Mouse (Mus musculus) megakaryocyte, adult 5-6 weeks (primary cell): ENCODE measurements around the gene Cd72. TPM values are rescaled to one million over a fixed set of nuclear protein-coding genes. Genes with fewer than 3 reads are reported as not detected.
"Not testable (repeated sequence)": the region's sequence is repeated elsewhere in the genome, so short reads cannot be mapped to it uniquely, and the experiment has no call there.

Source experiments
- ATAC-seq: 2 replicates; pipeline ENCODE4 v1.8.0; 2016; ENCODE audit warnings: mild to moderate bottlenecking, inconsistent platforms; ENCODE audit not compliant: poor library complexity, severe bottlenecking
- total RNA-seq, 2 experiments: library from RNA; stranded (forward) in 1 of 2; stranded (reverse) in 1 of 2; fragments of 153-499, 151-499 nt in 1 of 2; fragments of 221-1000, 200-1000 nt in 1 of 2; gene quantifications; 2 replicates each; pipeline versions ENCODE4 v1.2.3 to v1.2.4; 2015 to 2017

Gene Cd72
- total RNA-seq (2015) (0.57 and 2.5 TPM in 2 replicates), total RNA-seq (2017) (3.0 and 3.5 TPM in 2 replicates)

- ATAC-seq: peak; percentile 82
Measured at GRCm38 (mm10) chr4:43454041-43454836, at the start of gene Cd72. Cd72 (minus strand) TSS chr4:43454628.

GRCm38 (mm10) chr4:43503506-43503905 is 49.1 kb upstream of the Cd72 start:
- no peak for ATAC-seq

GRCm38 (mm10) chr4:43503041-43503440 is 48.6 kb upstream of the Cd72 start:
- ATAC-seq: no peak

- ATAC-seq: peak; percentile 83
Measured at GRCm38 (mm10) chr4:43499407-43500333, 45.2 kb upstream of the Cd72 start, which contains the start of gene Arhgef39. Arhgef39 (minus strand) TSS chr4:43499695.

- ATAC-seq: peak; percentile 38
Measured at GRCm38 (mm10) chr4:43498983-43499382, 44.6 kb upstream of the Cd72 start.

GRCm38 (mm10) chr4:43497946-43498345 is 43.5 kb upstream of the Cd72 start:
- ATAC-seq: no peak

GRCm38 (mm10) chr4:43497405-43497804 is 43.0 kb upstream of the Cd72 start:
- ATAC-seq: no peak

- no peak for ATAC-seq
Measured at GRCm38 (mm10) chr4:43496587-43496986, 42.2 kb upstream of the Cd72 start.

- no peak for ATAC-seq
Measured at GRCm38 (mm10) chr4:43493846-43494240, 39.4 kb upstream of the Cd72 start.

GRCm38 (mm10) chr4:43493186-43493845 is 38.9 kb upstream of the Cd72 start:
- ATAC-seq: peak; percentile 81

GRCm38 (mm10) chr4:43492821-43493185 is 38.4 kb upstream of the Cd72 start, which contains the start of gene Ccdc107:
Ccdc107 (plus strand) TSS chr4:43492900.
- ATAC-seq: peak; percentile 91

GRCm38 (mm10) chr4:43492101-43492820 is 37.8 kb upstream of the Cd72 start:
- no peak for ATAC-seq

- ATAC-seq: no peak
Measured at GRCm38 (mm10) chr4:43490801-43491200, 36.4 kb upstream of the Cd72 start.

GRCm38 (mm10) chr4:43489611-43490010 is 35.2 kb upstream of the Cd72 start:
- ATAC-seq: no peak

- not testable (repeated sequence) for ATAC-seq
Measured at GRCm38 (mm10) chr4:43485666-43486065, 31.2 kb upstream of the Cd72 start.

- ATAC-seq: no peak
Measured at GRCm38 (mm10) chr4:43483535-43484091, 29.2 kb upstream of the Cd72 start, which contains the start of gene Sit1. Sit1 (minus strand) TSS chr4:43483734.

- no peak for ATAC-seq
Measured at GRCm38 (mm10) chr4:43482591-43482990, 28.2 kb upstream of the Cd72 start.

- peak; percentile 13; the same call in 1 of the 2 replicates for ATAC-seq
Measured at GRCm38 (mm10) chr4:43481894-43482456, 27.5 kb upstream of the Cd72 start.

GRCm38 (mm10) chr4:43480985-43481384 is 26.6 kb upstream of the Cd72 start:
- ATAC-seq: no peak
